Mouse (Mus musculus) hindbrain, embryonic 14.5 days (tissue): ENCODE results near the gene Kcnj13. TPM values are rescaled to one million over a fixed set of nuclear protein-coding genes. Genes with fewer than 3 reads are reported as not detected.

ENCODE experiments used
- ATAC-seq: fragments of 200-750 bp; cut with Nextera tagmentation; 2 replicates; pipeline ENCODE4 v1.8.0; 2017; ENCODE audit warnings: moderate number of reproducible peaks, mild to moderate bottlenecking, moderate TSS enrichment, moderate library complexity; ENCODE audit not compliant: low FRiP score
- DNase-seq: peaks from one replicate; pipeline ENCODE4 v3.0.0-alpha.2; 2015; ENCODE audit warnings: low spot score
- H3K27ac ChIP-seq: fragments of 300-500 bp; sonication (generic); 2 replicates; pipeline ENCODE4 v1.5.1; 2014; ENCODE audit warnings: mild to moderate bottlenecking, moderate library complexity
- H3K27me3 ChIP-seq: fragments of 300-500 bp; sonication (generic); 2 replicates; pipeline ENCODE4 v1.6.1; 2014; ENCODE audit warnings: mild to moderate bottlenecking, low read length, mixed read lengths; ENCODE audit not compliant: control insufficient read depth, insufficient read depth
- H3K36me3 ChIP-seq: fragments of 300-500 bp; sonication (generic); replicated peaks from 2 replicates; pipeline ENCODE4 v1.6.1; 2014; ENCODE audit not compliant: control insufficient read depth, insufficient read depth
- H3K4me1 ChIP-seq: fragments of 300-500 bp; sonication (generic); replicated peaks from 2 replicates; pipeline ENCODE4 v1.6.1; 2014; ENCODE audit warnings: antibody characterized with exemption, low read length, mixed read lengths; ENCODE audit not compliant: control insufficient read depth, insufficient read depth
- H3K4me2 ChIP-seq: fragments of 300-500 bp; sonication (generic); replicated peaks from 2 replicates; pipeline ENCODE4 v1.6.1; 2014; ENCODE audit warnings: mild to moderate bottlenecking, moderate library complexity
- H3K4me3 ChIP-seq: fragments of 300-500 bp; sonication (generic); replicated peaks from 2 replicates; pipeline ENCODE4 v1.5.1; 2014; ENCODE audit warnings: mild to moderate bottlenecking, low read length
- H3K9ac ChIP-seq: fragments of 300-500 bp; sonication (generic); 2 replicates; pipeline ENCODE4 v1.6.1; 2014
- H3K9me3 ChIP-seq: fragments of 300-500 bp; sonication (generic); 2 replicates; pipeline ENCODE4 v1.6.1; 2016; ENCODE audit warnings: low read length; ENCODE audit not compliant: control insufficient read depth
- WGBS: fragments of 180-500 bp; shearing (Covaris S2); extraction: QIAGEN DNeasy Blood & Tissue Kit; methylation state at CpG from one replicate; pipeline ENCODE4 v1.1.7; 2014; 5-methylcytosine and 5-hydroxymethylcytosine counted together
- polyA plus RNA-seq: library from polyadenylated mRNA; unstranded; fragments of >200 nt; fragmentation: Nextera tagmentation; extraction: Ambion mirVana; gene quantifications from 2 replicates; pipeline ENCODE4 v1.2.1, GENCODE M21; 2014

The Kcnj13 gene
- polyA plus RNA-seq, 1 experiment from 2014 or later = 29.6 TPM

- Histone ChIP-seq H3K27ac (no peak overlapping the region), H3K9me3 (no peaks in the 10 kb centered on the region), H3K4me2 (no peak overlapping the region), H3K9ac (no peak overlapping the region), H3K4me3 (no peak overlapping the region), H3K4me1 (no peaks in the 10 kb centered on the region), H3K36me3 (peaks cover 34% of the 10 kb centered on the region), H3K27me3 (no peaks in the 10 kb centered on the region)
- DNase-seq (no peak), ATAC-seq (no peak)
- WGBS = 96% methylated on average over 9 of the region's 9 CpGs
Observed at GRCm38 (mm10) chr1:87386436-87387092, 8.0 kb downstream of the Kcnj13 start.

- no peaks in the 10 kb centered on the region for H3K27me3 ChIP-seq
- no peak overlapping the region for H3K4me2 ChIP-seq
- no peaks in the 10 kb centered on the region for H3K9me3 ChIP-seq
- H3K4me1 ChIP-seq = no peaks in the 10 kb centered on the region
- H3K27ac ChIP-seq = no peak overlapping the region
- 94% methylated on average over 3 of the region's 3 CpGs for WGBS
- no peak overlapping the region for H3K9ac ChIP-seq
- DNase-seq (no peak), ATAC-seq (no peak)
- H3K4me3 ChIP-seq = no peak overlapping the region
- H3K36me3 ChIP-seq = peaks cover 8% of the 10 kb centered on the region
Observed at GRCm38 (mm10) chr1:87381152-87381551, 13.4 kb downstream of the Kcnj13 start.

- peak; percentile 35 for DNase-seq
Observed at GRCm38 (mm10) chr1:87379919-87380318, 14.6 kb downstream of the Kcnj13 start.

GRCm38 (mm10) chr1:87378024-87378560 lies 16.4 kb downstream of the Kcnj13 start:
- H3K4me2 ChIP-seq = no peak overlapping the region
- H3K27me3 ChIP-seq = no peaks in the 10 kb centered on the region
- ATAC-seq = no peak
- H3K4me3 ChIP-seq = no peak overlapping the region
- no peaks in the 10 kb centered on the region for H3K4me1 ChIP-seq
- H3K9me3 ChIP-seq = no peaks in the 10 kb centered on the region
- no peak for DNase-seq
- H3K27ac ChIP-seq = no peak overlapping the region
- WGBS = 87% methylated on average over 3 of the region's 3 CpGs
- H3K9ac ChIP-seq = no peak overlapping the region
- peaks cover 31% of the 10 kb centered on the region for H3K36me3 ChIP-seq

More at GRCm38 (mm10) chr1:87379919-87380318, 14.6 kb downstream of the Kcnj13 start:
- no peak overlapping the region for H3K4me3 ChIP-seq
- no peaks in the 10 kb centered on the region for H3K9me3 ChIP-seq
- H3K4me1 ChIP-seq = no peaks in the 10 kb centered on the region
- ATAC-seq = no peak
- H3K36me3 ChIP-seq = peaks cover 14% of the 10 kb centered on the region
- WGBS = 86% methylated on average over 1 of the region's 1 CpGs
- H3K27ac ChIP-seq = no peak overlapping the region
- H3K27me3 ChIP-seq = no peaks in the 10 kb centered on the region
- no peak overlapping the region for H3K4me2 ChIP-seq
- no peak overlapping the region for H3K9ac ChIP-seq

GRCm38 (mm10) chr1:87360276-87360675 lies 34.3 kb downstream of the Kcnj13 start:
- Histone ChIP-seq H3K27me3 (no peaks in the 10 kb centered on the region), H3K4me3 (no peak overlapping the region), H3K9me3 (no peaks in the 10 kb centered on the region), H3K27ac (no peak overlapping the region), H3K4me2 (no peak overlapping the region), H3K4me1 (no peaks in the 10 kb centered on the region), H3K36me3 (peaks cover 21% of the 10 kb centered on the region), H3K9ac (no peak overlapping the region)
- ATAC-seq (no peak), DNase-seq (no peak)
- WGBS = 71% methylated on average over 1 of the region's 1 CpGs

- 91% methylated on average over 2 of the region's 2 CpGs for WGBS
Observed at GRCm38 (mm10) chr1:87350576-87350975, 44.0 kb downstream of the Kcnj13 start.

More at GRCm38 (mm10) chr1:87350576-87350975, 44.0 kb downstream of the Kcnj13 start:
- Histone ChIP-seq H3K27ac (no peak overlapping the region), H3K4me2 (no peak overlapping the region), H3K36me3 (peaks cover 14% of the 10 kb centered on the region), H3K4me1 (no peaks in the 10 kb centered on the region), H3K9ac (no peak overlapping the region), H3K4me3 (no peak overlapping the region), H3K27me3 (no peaks in the 10 kb centered on the region), H3K9me3 (no peaks in the 10 kb centered on the region)
- no peak for ATAC-seq
- no peak for DNase-seq

Other genes with a start within 250 kb of the Kcnj13 start
- gene Ecel1, start 238.2 kb downstream of the Kcnj13 start, polyA plus RNA-seq = 41.7 and 44.0 TPM in 2 replicates
- gene Prss56, start 211.4 kb downstream of the Kcnj13 start, polyA plus RNA-seq = 4.0 and 5.1 TPM in 2 replicates
- gene Chrnd, start 204.1 kb downstream of the Kcnj13 start, polyA plus RNA-seq = not detected in 2 replicates
- not detected in 2 replicates for gene Chrng, start 190.1 kb downstream of the Kcnj13 start, polyA plus RNA-seq
- 66.8 and 74.7 TPM in 2 replicates for gene Eif4e2, start 180.8 kb downstream of the Kcnj13 start, polyA plus RNA-seq
- 1.6 and 1.7 TPM in 2 replicates for gene Efhd1, start 130.4 kb downstream of the Kcnj13 start, polyA plus RNA-seq
- gene Gigyf2, start 67.7 kb downstream of the Kcnj13 start, polyA plus RNA-seq = 59.3 and 69.2 TPM in 2 replicates
- gene Snorc, start 75.5 kb upstream of the Kcnj13 start, polyA plus RNA-seq = 0.78 and 1.0 TPM in 2 replicates
- 0.40 and 0.86 TPM in 2 replicates for gene Neu2, start 115.2 kb upstream of the Kcnj13 start, polyA plus RNA-seq
- 15.4 and 19.0 TPM in 2 replicates for gene Ngef, start 179.1 kb upstream of the Kcnj13 start, polyA plus RNA-seq
- gene Inpp5d, start 225.6 kb upstream of the Kcnj13 start, polyA plus RNA-seq = 3.4 and 4.6 TPM in 2 replicates